Mouse (Mus musculus) forebrain, embryonic 14.5 days (tissue): ENCODE data around the gene Rad9a. TPM values are rescaled to one million over a fixed set of nuclear protein-coding genes. Genes with fewer than 3 reads are reported as not detected.

Experiments
- ATAC-seq: fragments of 200-750 bp; cut with Nextera tagmentation; 2 replicates; pipeline ENCODE4 v1.8.0; 2017; ENCODE audit warnings: mild to moderate bottlenecking, moderate library complexity
- DNase-seq: peaks from one replicate; pipeline ENCODE4 v3.0.0-alpha.2; 2015; ENCODE audit warnings: low spot score
- H3K27ac ChIP-seq: fragments of 300-500 bp; sonication (generic); 2 replicates; pipeline ENCODE4 v1.5.1; 2014; ENCODE audit warnings: low read depth, mild to moderate bottlenecking, control low read depth, low read length, moderate library complexity
- H3K27me3 ChIP-seq: fragments of 300-500 bp; sonication (generic); replicated peaks from 2 replicates; pipeline ENCODE4 v1.6.1; 2014; ENCODE audit warnings: low read length, control low read depth, mixed read lengths; ENCODE audit not compliant: control insufficient read depth, insufficient read depth
- H3K36me3 ChIP-seq: fragments of 300-500 bp; sonication (generic); 2 replicates; pipeline ENCODE4 v1.6.1; 2014; ENCODE audit warnings: low read length, control low read depth; ENCODE audit not compliant: control insufficient read depth, insufficient read depth
- H3K4me1 ChIP-seq: fragments of 300-500 bp; sonication (generic); 2 replicates; pipeline ENCODE4 v1.6.1; 2014; ENCODE audit warnings: antibody characterized with exemption, low read length, control low read depth; ENCODE audit not compliant: control insufficient read depth, insufficient read depth
- H3K4me2 ChIP-seq: fragments of 300-500 bp; sonication (generic); 2 replicates; pipeline ENCODE4 v1.6.1; 2014; ENCODE audit warnings: mild to moderate bottlenecking, control low read depth, low read length
- H3K4me3 ChIP-seq: fragments of 300-500 bp; sonication (generic); 2 replicates; pipeline ENCODE4 v1.5.1; 2014; ENCODE audit warnings: low read depth, low read length, control low read depth
- H3K9ac ChIP-seq: fragments of 300-500 bp; sonication (generic); 2 replicates; pipeline ENCODE4 v1.6.1; 2014; ENCODE audit warnings: mild to moderate bottlenecking, low read length, control low read depth, moderate library complexity
- H3K9me3 ChIP-seq: fragments of 300-500 bp; sonication (generic); replicated peaks from 2 replicates; pipeline ENCODE4 v1.6.1; 2016; ENCODE audit warnings: low read length, control low read depth, mixed read lengths; ENCODE audit not compliant: control insufficient read depth
- WGBS: fragments of 180-500 bp; shearing (Covaris S2); extraction: QIAGEN DNeasy Blood & Tissue Kit; methylation state at CpG from one replicate; pipeline ENCODE4 v1.1.7; 2014; 5-methylcytosine and 5-hydroxymethylcytosine counted together
- microRNA-seq: library from miRNA; unstranded; fragments of <30 nt; microRNA quantifications from one replicate; pipeline ENCODE4, GENCODE M21; 2016
- polyA plus RNA-seq: library from polyadenylated mRNA; unstranded; fragments of >200 nt; fragmentation: Nextera tagmentation; extraction: Ambion mirVana; gene quantifications from 2 replicates; pipeline ENCODE4 v1.2.1, GENCODE M21; 2014

Gene Rad9a
- polyA plus RNA-seq, 1 experiment from 2014 or later, result 25.5 TPM

DNA sequence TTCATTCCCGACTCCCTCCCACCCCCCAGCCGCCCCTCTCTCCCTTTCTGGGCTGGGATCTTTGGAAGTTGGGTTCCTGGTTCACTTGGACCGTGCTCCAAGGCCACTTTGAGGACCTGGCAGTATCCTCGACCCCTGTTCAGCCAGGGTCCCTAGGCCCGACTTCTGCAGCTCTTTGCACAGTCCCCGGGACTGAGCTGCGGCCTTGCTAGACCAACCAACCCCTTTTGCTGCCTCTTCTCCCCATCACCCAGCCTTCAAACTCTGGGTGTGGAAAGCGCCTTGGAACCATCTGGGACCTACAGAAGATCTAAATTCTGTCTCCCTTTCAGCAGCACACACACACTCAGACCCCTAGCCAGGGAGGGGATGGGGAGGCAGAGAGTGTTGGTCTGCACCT lies 52.6 kb downstream of the Rad9a start:
- 3% methylated on average over 7 of the region's 8 CpGs for WGBS
- no peaks in the 10 kb centered on the region for H3K27me3 ChIP-seq
- no peaks in the 10 kb centered on the region for H3K9me3 ChIP-seq
- peaks cover 10% of the 10 kb centered on the region for H3K4me1 ChIP-seq
- DNase-seq (no peak), ATAC-seq (peak; percentile 37; the same call in 1 of the 2 replicates)
- H3K4me2 ChIP-seq, result peak overlapping the region; percentile 79
- H3K9ac ChIP-seq, result peak overlapping the region; percentile 74
- H3K36me3 ChIP-seq, result peaks cover 32% of the 10 kb centered on the region
- H3K27ac ChIP-seq, result no peak overlapping the region; the same call in 1 of the 2 replicates
- peak overlapping the region; percentile 57 for H3K4me3 ChIP-seq

DNA sequence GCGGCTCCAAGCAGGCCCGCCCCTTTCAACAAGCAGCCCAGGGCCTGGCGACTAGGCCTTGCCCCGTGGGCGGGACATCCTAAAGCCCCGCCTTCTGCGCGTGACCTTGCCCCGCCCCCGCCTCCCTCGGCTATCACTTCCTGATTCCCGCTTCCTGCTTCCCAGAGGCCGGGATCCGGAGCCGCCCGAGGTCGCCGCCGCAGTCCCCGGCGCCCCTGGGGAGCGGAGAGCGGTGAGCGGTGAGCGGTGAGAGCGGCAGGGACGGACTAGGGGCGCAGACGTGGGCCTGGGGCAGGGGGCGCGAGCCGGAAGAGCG lies 53.0 kb downstream of the Rad9a start, which contains the start of gene Coro1b:
TSS of gene Coro1b (plus strand) at position 129 of the 316 bp plus-strand sequence.
- Histone ChIP-seq H3K27me3 (no peaks in the 10 kb centered on the region), H3K4me1 (peaks cover 10% of the 10 kb centered on the region), H3K4me2 (peak within 1 kb of the TSS; percentile 79), H3K4me3 (peak within 1 kb of the TSS; percentile 57), H3K36me3 (peaks cover 29% of the 10 kb centered on the region), H3K9me3 (no peaks in the 10 kb centered on the region), H3K9ac (peak within 1 kb of the TSS; percentile 74), H3K27ac (no peak within 1 kb of the TSS; the same call in 1 of the 2 replicates)
- DNase-seq (peak; percentile 93), ATAC-seq (peak; percentile 97)
- 2% methylated on average over 32 of the region's 33 CpGs for WGBS

DNA sequence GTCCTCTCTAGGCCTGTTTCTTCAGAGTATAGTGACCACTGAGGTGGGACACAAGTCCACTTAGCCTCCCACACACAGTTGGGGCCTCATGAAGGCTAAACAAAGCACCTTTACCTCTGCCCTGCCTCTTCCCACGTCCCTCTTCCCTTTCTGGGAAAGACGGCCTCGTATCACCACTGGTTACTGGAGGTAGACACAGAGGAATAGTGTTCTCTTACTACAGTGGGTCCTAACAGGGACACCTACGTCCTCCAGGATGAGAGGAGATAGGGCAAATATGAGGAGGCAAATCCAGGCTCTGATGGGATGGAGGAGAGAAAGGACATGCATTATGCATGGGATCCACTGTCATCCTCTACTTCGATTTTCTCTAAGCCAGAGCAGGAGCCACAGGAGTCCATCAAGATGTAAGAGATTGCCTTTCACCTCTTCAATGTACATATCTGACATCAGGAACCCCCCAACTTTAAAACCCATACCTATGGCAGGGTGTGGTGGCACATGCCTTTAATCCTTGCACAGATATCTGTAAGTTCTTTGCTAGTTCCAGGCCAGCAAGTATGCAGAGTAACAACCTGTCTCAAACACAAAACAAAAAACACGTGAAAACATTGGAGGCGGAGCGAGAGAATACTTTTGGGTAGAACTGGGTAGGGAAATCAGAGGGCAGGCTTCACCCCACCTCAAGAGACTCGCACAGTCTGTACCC lies 53.5 kb downstream of the Rad9a start:
- ATAC-seq (peak; percentile 15; the same call in 1 of the 2 replicates), DNase-seq (no peak)
- WGBS, result 34% methylated on average over 9 of the region's 9 CpGs

DNA sequence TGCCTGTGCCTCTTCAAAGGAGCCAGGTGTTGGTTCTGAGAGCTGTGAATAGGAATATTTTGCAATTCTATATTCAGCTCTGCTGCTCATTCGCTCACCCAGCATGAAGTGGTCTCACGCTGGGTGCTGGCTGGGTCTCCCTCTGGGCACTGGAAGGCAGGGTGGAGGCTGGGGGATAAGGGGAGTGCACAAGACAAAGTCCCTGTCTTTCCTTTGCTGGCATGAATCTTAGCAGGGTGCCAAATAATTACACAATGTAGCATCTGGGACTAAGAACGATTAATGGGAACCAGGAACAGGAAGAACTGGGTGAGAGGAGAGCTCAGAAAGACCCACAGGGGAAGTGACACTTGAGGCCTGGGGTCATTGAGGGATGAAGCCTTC lies 54.4 kb downstream of the Rad9a start:
- no peaks in the 10 kb centered on the region for H3K27me3 ChIP-seq
- H3K4me1 ChIP-seq, result peaks cover 10% of the 10 kb centered on the region
- H3K4me2 ChIP-seq, result no peak overlapping the region
- no peaks in the 10 kb centered on the region for H3K9me3 ChIP-seq
- no peak overlapping the region for H3K9ac ChIP-seq
- ATAC-seq, result no peak
- DNase-seq, result no peak
- no peak overlapping the region for H3K27ac ChIP-seq
- H3K4me3 ChIP-seq, result no peak overlapping the region
- 38% methylated on average over 3 of the region's 3 CpGs for WGBS
- peaks cover 16% of the 10 kb centered on the region for H3K36me3 ChIP-seq

More for the DNA sequence above, 53.5 kb downstream of the Rad9a start:
- Histone ChIP-seq H3K27me3 (no peaks in the 10 kb centered on the region), H3K4me3 (peak overlapping the region; percentile 57), H3K36me3 (peaks cover 24% of the 10 kb centered on the region), H3K9ac (peak overlapping the region; percentile 74), H3K27ac (no peak overlapping the region), H3K4me2 (peak overlapping the region; percentile 79), H3K4me1 (peaks cover 10% of the 10 kb centered on the region), H3K9me3 (no peaks in the 10 kb centered on the region)

DNA sequence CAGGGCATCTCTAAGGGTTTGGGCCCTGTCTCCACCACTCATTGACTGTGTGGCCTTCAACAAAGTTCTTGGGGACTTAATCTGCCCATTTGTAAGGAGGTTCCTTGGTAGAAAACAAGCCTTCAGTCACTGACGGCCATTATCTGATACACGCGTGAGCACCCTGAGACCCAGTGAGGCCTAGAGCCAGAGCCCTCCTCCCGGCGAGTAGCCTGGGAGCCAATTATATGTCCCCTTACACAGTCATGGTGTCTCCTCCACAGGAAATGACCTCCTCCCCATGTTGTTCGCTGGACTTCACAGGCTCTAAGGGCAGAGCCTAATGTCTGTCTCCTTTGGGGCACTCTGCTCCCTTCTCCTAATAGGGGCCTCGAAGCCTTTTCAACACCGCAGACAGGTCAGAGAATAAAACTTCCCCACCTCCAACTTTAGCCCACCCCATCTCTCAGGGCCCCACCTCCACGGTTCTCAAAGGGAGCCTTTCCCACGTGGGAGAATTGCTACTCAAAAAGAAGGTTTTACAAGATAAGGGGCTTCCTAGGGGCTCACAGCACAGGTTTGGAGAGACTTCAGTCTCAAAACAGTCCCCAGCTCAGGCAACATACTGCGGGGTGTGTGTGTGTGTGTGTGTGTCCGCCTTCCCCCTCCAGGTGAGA lies 55.0 kb downstream of the Rad9a start:
- no peak overlapping the region for H3K4me3 ChIP-seq
- DNase-seq, result no peak
- H3K27ac ChIP-seq, result no peak overlapping the region
- no peak for ATAC-seq
- H3K36me3 ChIP-seq, result peaks cover 13% of the 10 kb centered on the region
- WGBS, result 61% methylated on average over 12 of the region's 12 CpGs
- no peak overlapping the region for H3K9ac ChIP-seq
- no peaks in the 10 kb centered on the region for H3K27me3 ChIP-seq
- no peaks in the 10 kb centered on the region for H3K9me3 ChIP-seq
- H3K4me2 ChIP-seq, result no peak overlapping the region
- H3K4me1 ChIP-seq, result peaks cover 10% of the 10 kb centered on the region

DNA sequence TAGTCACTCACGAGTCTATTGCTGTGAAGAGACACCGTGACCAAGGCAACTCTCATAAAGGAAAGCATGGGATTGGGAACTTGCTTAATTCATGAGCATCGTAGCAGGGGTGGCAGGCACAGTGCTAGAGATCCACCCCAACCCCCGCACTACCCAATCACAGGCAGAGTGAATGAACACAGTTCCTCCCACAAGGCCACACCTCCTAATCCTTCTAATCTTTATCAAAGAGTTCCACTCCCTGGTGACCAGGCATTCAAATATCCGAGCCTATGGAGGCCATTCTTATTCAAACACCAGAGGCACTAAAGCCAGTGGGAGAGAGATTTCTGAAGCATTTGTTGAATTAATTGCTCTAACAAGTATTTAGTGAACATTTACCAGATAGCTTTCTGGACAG lies 55.5 kb downstream of the Rad9a start:
- no peak for DNase-seq
- 76% methylated on average over 5 of the region's 5 CpGs for WGBS

More for the DNA sequence above, 55.5 kb downstream of the Rad9a start:
- no peaks in the 10 kb centered on the region for H3K9me3 ChIP-seq
- H3K9ac ChIP-seq, result no peak overlapping the region
- no peaks in the 10 kb centered on the region for H3K27me3 ChIP-seq
- peaks cover 8% of the 10 kb centered on the region for H3K36me3 ChIP-seq
- ATAC-seq, result no peak
- H3K27ac ChIP-seq, result no peak overlapping the region
- H3K4me1 ChIP-seq, result peaks cover 10% of the 10 kb centered on the region
- no peak overlapping the region for H3K4me2 ChIP-seq
- H3K4me3 ChIP-seq, result no peak overlapping the region

Small RNA genes within 50 kb of the gene (microRNA-seq; reads per million reads assigned to microRNA genes)
- not detected for gene Gm26115

Other genes starting within 250 kb of the Rad9a start
- gene Aldh3b3, start 243.0 kb downstream of the Rad9a start, polyA plus RNA-seq, result not detected in 2 replicates
- gene Aldh3b2, start 229.3 kb downstream of the Rad9a start, polyA plus RNA-seq, result 0.36 and 0.42 TPM in 2 replicates
- 1.8 and 2.3 TPM in 2 replicates for gene Acy3, start 215.1 kb downstream of the Rad9a start, polyA plus RNA-seq
- not detected in 2 replicates for gene Tbx10, start 208.9 kb downstream of the Rad9a start, polyA plus RNA-seq
- 35.6 and 41.1 TPM in 2 replicates for gene Nudt8, start 201.1 kb downstream of the Rad9a start, polyA plus RNA-seq
- gene Gm49405, start 201.0 kb downstream of the Rad9a start, polyA plus RNA-seq, result 2.2 and 3.8 TPM in 2 replicates
- gene Doc2g, start 198.3 kb downstream of the Rad9a start, polyA plus RNA-seq, result 3.2 and 5.4 TPM in 2 replicates
- 238 and 254 TPM in 2 replicates for gene Ndufv1, start 188.9 kb downstream of the Rad9a start, polyA plus RNA-seq
- gene Gstp1, start 163.7 kb downstream of the Rad9a start, polyA plus RNA-seq, result 369 and 398 TPM in 2 replicates
- 1.2 and 4.2 TPM in 2 replicates for gene Gstp2, start 155.6 kb downstream of the Rad9a start, polyA plus RNA-seq
- gene Gstp3, start 142.1 kb downstream of the Rad9a start, polyA plus RNA-seq, result not detected in 2 replicates
- not detected in 2 replicates for gene Cabp2, start 120.1 kb downstream of the Rad9a start, polyA plus RNA-seq
- 88.6 and 91.7 TPM in 2 replicates for gene Cdk2ap2, start 104.5 kb downstream of the Rad9a start, polyA plus RNA-seq
- gene Pitpnm1, start 101.7 kb downstream of the Rad9a start, polyA plus RNA-seq, result 29.1 and 40.8 TPM in 2 replicates
- gene Aip, start 75.8 kb downstream of the Rad9a start, polyA plus RNA-seq, result 85.2 and 94.4 TPM in 2 replicates
- not detected in 2 replicates for gene Gpr152, start 61.9 kb downstream of the Rad9a start, polyA plus RNA-seq
- 0.08 and 0.12 TPM in 2 replicates for gene Cabp4, start 57.6 kb downstream of the Rad9a start, polyA plus RNA-seq
- gene Coro1b, start 53.0 kb downstream of the Rad9a start, polyA plus RNA-seq, result 134 and 154 TPM in 2 replicates
- gene Ptprcap, start 48.1 kb downstream of the Rad9a start, polyA plus RNA-seq, result 0.24 TPM in 1 of 2 replicates, not detected in the other
- gene Rps6kb2, start 38.3 kb downstream of the Rad9a start, polyA plus RNA-seq, result 32.3 and 35.5 TPM in 2 replicates
- gene Carns1, start 26.2 kb downstream of the Rad9a start, polyA plus RNA-seq, result 3.9 and 4.2 TPM in 2 replicates
- gene Tbc1d10c, start 10.4 kb downstream of the Rad9a start, polyA plus RNA-seq, result 0.52 and 0.80 TPM in 2 replicates
- 608 and 689 TPM in 2 replicates for gene Ppp1ca, start 9.6 kb downstream of the Rad9a start, polyA plus RNA-seq
- 0.61 and 0.85 TPM in 2 replicates for gene Clcf1, start 12.6 kb upstream of the Rad9a start, polyA plus RNA-seq
- gene AC109138.7, start 12.7 kb upstream of the Rad9a start, polyA plus RNA-seq, result not detected in 2 replicates
- gene Pold4, start 30.2 kb upstream of the Rad9a start, polyA plus RNA-seq, result 17.6 and 19.0 TPM in 2 replicates
- 4.0 and 4.3 TPM in 2 replicates for gene Ssh3, start 67.5 kb upstream of the Rad9a start, polyA plus RNA-seq
- gene Ankrd13d, start 81.5 kb upstream of the Rad9a start, polyA plus RNA-seq, result 16.3 and 23.9 TPM in 2 replicates
- 17.1 and 21.0 TPM in 2 replicates for gene Grk2, start 104.6 kb upstream of the Rad9a start, polyA plus RNA-seq
- gene Kdm2a, start 196.6 kb upstream of the Rad9a start, polyA plus RNA-seq, result 29.2 and 36.3 TPM in 2 replicates
- 6.3 and 8.3 TPM in 2 replicates for gene Rhod, start 237.8 kb upstream of the Rad9a start, polyA plus RNA-seq